Mouse (Mus musculus): ENCODE measurements around the gene Epha6.

DNA sequence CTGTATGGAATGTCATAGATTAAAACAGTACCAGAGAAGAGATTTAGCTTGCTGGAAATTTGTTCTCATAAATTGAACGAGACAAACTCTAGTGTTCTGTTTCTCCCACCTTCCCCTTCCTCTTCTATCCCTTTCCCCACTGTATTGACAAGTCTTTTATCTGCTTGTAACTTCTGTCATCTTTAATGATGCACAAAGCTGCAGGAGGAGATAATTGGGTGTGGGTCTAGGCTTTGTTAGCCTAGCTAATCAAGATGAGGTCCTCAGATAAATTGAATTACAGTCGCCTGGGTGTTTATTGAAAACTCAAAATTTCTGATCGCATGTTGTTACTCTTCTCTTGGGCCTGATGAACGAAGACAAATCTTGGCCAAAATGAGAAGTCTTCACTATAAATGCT lies 844.5 kb downstream of the Epha6 start:
- TF ChIP-seq POLR2A (IDR thresholded peaks at IDR 0.05; ENCODE audit: borderline replicate concordance, low read depth, low read length), result no peak
- no peak for TF ChIP-seq CTCF (IDR thresholded peaks at IDR 0.05; ENCODE audit: low read depth, low read length)
